Mouse (Mus musculus): ENCODE data around the gene Zmpste24. TPM values are rescaled to one million over a fixed set of nuclear protein-coding genes. Genes with fewer than 3 reads are reported as not detected.
A peak's percentile ranks its signal among the peaks of the same experiment; 100 is the strongest.

Gene Zmpste24
- polyA plus RNA-seq, 1 experiment from 2014 or later = 37.6 TPM

DNA sequence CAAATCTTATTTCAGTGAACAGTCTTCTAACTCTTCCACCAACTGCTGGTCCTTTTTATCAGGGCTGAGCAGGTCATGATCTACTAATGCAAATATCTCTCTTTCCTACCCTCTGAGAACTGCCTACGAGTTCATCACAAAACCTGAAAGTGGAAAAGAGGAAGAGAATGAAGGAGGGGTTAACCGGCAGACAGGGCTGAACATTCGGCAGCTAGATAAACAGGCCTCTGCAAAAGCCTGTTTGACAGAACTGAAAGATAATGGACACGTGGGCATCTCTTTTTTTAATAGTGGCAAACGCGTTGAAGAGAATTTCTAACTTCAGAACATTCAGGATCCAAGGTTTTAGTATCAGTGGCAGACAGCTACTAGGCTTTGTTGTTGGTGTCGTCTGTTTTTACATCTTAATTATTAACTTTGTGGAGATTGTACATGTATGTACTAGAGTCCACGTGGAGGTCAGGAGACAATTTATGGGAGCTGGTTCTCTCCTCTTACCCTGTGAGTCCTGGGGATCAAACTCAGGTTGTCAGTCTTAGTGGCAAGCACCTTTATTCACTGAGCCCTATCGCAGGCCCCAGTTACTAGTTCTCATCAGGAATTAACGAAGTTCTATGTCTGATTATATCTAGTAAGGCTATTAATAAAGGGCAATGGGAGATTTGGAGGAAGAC, 83.3 kb downstream of the Zmpste24 start:
- Histone ChIP-seq H3K36me3 (no peaks in the 10 kb centered on the region), H3K4me3 (replicated peaks) (no peak overlapping the region), H3K4me1 (replicated peaks) (peaks cover 6% of the 10 kb centered on the region), H3K27me3 (replicated peaks) (no peaks in the 10 kb centered on the region), H3K9me3 (no peaks in the 10 kb centered on the region), H3K9ac (no peak overlapping the region), H3K4me2 (replicated peaks) (peak overlapping the region; percentile 89), H3K27ac (no peak overlapping the region)
- WGBS = 58% methylated on average over 10 of the region's 10 CpGs
- no peak for ATAC-seq

DNA sequence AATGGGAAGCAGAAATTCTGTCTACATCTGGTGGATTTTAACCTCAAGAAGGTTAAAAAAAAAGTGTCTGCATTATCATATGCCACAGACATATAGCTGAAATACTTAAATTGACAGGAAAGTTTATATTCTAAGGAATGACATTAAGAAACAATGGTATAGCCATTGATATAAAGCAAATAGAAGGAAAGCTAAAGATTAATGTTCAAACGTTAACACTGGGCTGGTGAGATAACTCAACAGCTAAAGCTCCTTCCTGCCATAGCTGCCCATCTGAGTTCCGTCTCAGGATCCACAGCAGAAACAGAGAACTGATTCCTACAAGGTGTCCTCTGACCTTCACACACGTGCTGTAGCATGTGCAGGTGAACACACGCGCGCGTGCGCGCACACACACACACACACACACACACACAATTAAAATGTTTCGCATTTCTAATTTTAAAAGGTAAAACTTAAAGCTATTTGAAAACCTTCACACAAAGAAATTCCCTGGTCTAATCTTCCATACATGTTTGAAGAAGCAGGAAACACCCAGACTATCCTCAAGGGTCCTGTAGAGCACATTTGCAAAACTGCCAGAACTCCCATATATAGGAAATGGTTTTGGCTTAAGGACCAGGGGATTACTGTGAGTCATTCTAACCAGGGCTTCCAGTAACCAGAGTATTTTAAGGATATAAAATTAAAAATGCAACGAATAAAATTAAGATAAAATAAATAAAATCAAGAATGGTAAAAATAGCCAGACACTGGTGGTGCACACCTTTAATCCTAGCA, 87.1 kb downstream of the Zmpste24 start:
- WGBS = 77% methylated on average over 11 of the region's 11 CpGs
- no peak overlapping the region for H3K27ac ChIP-seq
- no peak overlapping the region for H3K9ac ChIP-seq
- no peak for ATAC-seq
- no peaks in the 10 kb centered on the region for H3K27me3 ChIP-seq (replicated peaks)
- peaks cover 2% of the 10 kb centered on the region for H3K4me1 ChIP-seq (replicated peaks)
- no peak overlapping the region for H3K4me3 ChIP-seq (replicated peaks)
- H3K4me2 ChIP-seq (replicated peaks) = no peak overlapping the region
- H3K36me3 ChIP-seq = no peaks in the 10 kb centered on the region
- no peaks in the 10 kb centered on the region for H3K9me3 ChIP-seq

Other genes starting within 250 kb of the Zmpste24 start
- 1.3 and 1.4 TPM in 2 replicates for gene Rims3, start 243.4 kb downstream of the Zmpste24 start, polyA plus RNA-seq (2015; fragmentation: Nextera tagmentation; extraction: Ambion mirVana)
- gene Exo5, start 173.2 kb downstream of the Zmpste24 start, polyA plus RNA-seq (2015; fragmentation: Nextera tagmentation; extraction: Ambion mirVana) = 23.8 and 25.3 TPM in 2 replicates
- 6.0 and 6.3 TPM in 2 replicates for gene Zfp69, start 146.5 kb downstream of the Zmpste24 start, polyA plus RNA-seq (2015; fragmentation: Nextera tagmentation; extraction: Ambion mirVana)
- 15.1 and 16.1 TPM in 2 replicates for gene Smap2, start 81.0 kb downstream of the Zmpste24 start, polyA plus RNA-seq (2015; fragmentation: Nextera tagmentation; extraction: Ambion mirVana)
- gene Col9a2, start 58.9 kb downstream of the Zmpste24 start, polyA plus RNA-seq (2015; fragmentation: Nextera tagmentation; extraction: Ambion mirVana) = 11.1 and 12.0 TPM in 2 replicates
- gene Tmco2, start 11.0 kb upstream of the Zmpste24 start, polyA plus RNA-seq (2015; fragmentation: Nextera tagmentation; extraction: Ambion mirVana) = not detected in 2 replicates
- 22.2 and 23.0 TPM in 2 replicates for gene Rlf, start 116.8 kb upstream of the Zmpste24 start, polyA plus RNA-seq (2015; fragmentation: Nextera tagmentation; extraction: Ambion mirVana)
- gene Gm12888, start 226.7 kb upstream of the Zmpste24 start, polyA plus RNA-seq (2015; fragmentation: Nextera tagmentation; extraction: Ambion mirVana) = not detected in 2 replicates